Mouse (Mus musculus) heart, postnatal 0 days (tissue): ENCODE results near the gene Ddx39b. TPM values are rescaled to one million over a fixed set of nuclear protein-coding genes. Genes with fewer than 3 reads are reported as not detected.

Source experiments
- ATAC-seq: fragments of 200-750 bp; cut with Nextera tagmentation; 2 replicates; pipeline ENCODE4 v1.8.0; 2017; ENCODE audit warnings: low read depth, moderate number of reproducible peaks, moderate library complexity; ENCODE audit not compliant: insufficient read depth
- DNase-seq: peaks from one replicate; pipeline ENCODE4 v3.0.0-alpha.2; 2016; ENCODE audit warnings: low spot score
- H3K27ac ChIP-seq: fragments of 300-500 bp; sonication (generic); 2 replicates; pipeline ENCODE4 v1.5.1; 2014; ENCODE audit warnings: low read depth, mild to moderate bottlenecking
- H3K27me3 ChIP-seq: fragments of 300-500 bp; sonication (generic); 2 replicates; pipeline ENCODE4 v1.6.1; 2014; ENCODE audit warnings: low read length, mixed read lengths; ENCODE audit not compliant: control insufficient read depth, insufficient read depth
- H3K36me3 ChIP-seq: fragments of 300-500 bp; sonication (generic); replicated peaks from 2 replicates; pipeline ENCODE4 v1.6.1; 2014; ENCODE audit warnings: low read length, mixed read lengths; ENCODE audit not compliant: control insufficient read depth, insufficient read depth
- H3K4me1 ChIP-seq: fragments of 300-500 bp; sonication (generic); 2 replicates; pipeline ENCODE4 v1.6.1; 2014; ENCODE audit warnings: antibody characterized with exemption; ENCODE audit not compliant: control insufficient read depth, insufficient read depth
- H3K4me2 ChIP-seq: fragments of 300-500 bp; sonication (generic); 2 replicates; pipeline ENCODE4 v1.6.1; 2014; ENCODE audit warnings: low read depth, mild to moderate bottlenecking, low read length, moderate library complexity
- H3K4me3 ChIP-seq: fragments of 300-500 bp; sonication (generic); 2 replicates; pipeline ENCODE4 v1.5.1; 2014; ENCODE audit warnings: low read depth, low read length
- H3K9ac ChIP-seq: fragments of 300-500 bp; sonication (generic); replicated peaks from 2 replicates; pipeline ENCODE4 v1.6.1; 2014; ENCODE audit warnings: low read depth, low read length, mixed read lengths
- H3K9me3 ChIP-seq: fragments of 300-500 bp; sonication (generic); replicated peaks from 2 replicates; pipeline ENCODE4 v1.6.1; 2016; ENCODE audit warnings: low read length; ENCODE audit not compliant: control insufficient read depth
- CTCF ChIP-seq: IDR thresholded peaks from 2 replicates; pipeline ENCODE4 v1.5.1; 2016; ENCODE audit warnings: antibody characterized with exemption, control low read depth, low read depth
- EP300 ChIP-seq: IDR thresholded peaks from 2 replicates; pipeline ENCODE4 v1.6.1; 2016; ENCODE audit warnings: antibody characterized with exemption, low read depth
- WGBS: fragments of 180-500 bp; shearing (Covaris S2); extraction: QIAGEN DNeasy Blood & Tissue Kit; methylation state at CpG from one replicate; pipeline ENCODE4 v1.1.7; 2014; 5-methylcytosine and 5-hydroxymethylcytosine counted together
- polyA plus RNA-seq: library from polyadenylated mRNA; unstranded; fragments of >200 nt; fragmentation: Nextera tagmentation; extraction: Ambion mirVana; gene quantifications from 2 replicates; pipeline ENCODE4 v1.2.1, GENCODE M21; 2015
- total RNA-seq: library from RNA; depleted of rRNA; stranded (reverse); fragments of >200 nt; gene quantifications from 2 replicates; pipeline ENCODE4 v1.2.3, GENCODE M21; 2014; ENCODE audit warnings: low replicate concordance

The Ddx39b gene
- total and polyA plus RNA-seq, 2 experiments from 2014 or later: 131 to 162 TPM

DNA sequence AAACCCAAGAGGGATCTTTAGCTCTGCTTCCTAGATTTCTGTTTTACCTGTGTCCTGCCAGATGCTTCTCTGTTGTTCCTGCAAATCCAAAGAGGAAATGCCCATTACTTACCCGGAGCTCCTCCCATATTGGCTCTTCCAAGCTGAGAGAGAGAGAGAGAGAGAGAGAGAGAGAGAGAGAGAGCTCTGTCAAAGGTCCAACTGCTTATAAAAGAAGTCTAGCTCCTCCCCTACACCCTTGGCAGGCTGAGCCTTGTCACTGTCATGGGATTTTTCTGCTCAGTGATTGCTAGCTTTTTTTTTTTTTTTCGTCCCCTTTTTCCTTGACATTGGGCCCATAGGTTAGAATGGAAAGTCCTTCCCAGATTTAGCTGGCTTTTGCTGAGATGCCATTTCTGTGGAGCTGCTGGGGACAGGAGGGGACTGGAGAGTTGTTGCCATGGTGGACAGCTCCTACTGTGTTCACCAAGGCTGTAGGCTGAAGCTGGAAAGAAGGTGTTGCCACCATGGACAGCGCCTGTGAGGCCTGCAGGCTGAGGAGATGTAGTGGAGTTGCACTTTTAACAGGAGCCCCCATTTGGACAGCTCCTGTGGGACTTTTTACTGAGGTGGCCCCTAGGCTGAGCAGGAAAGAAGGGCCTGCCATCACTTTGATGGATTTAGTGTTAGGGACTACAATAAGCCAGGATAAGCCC, 28.3 kb downstream of the Ddx39b start:
- Histone ChIP-seq H3K27me3 (peaks cover 3% of the 10 kb centered on the region; the same call in 1 of the 2 replicates), H3K36me3 (no peaks in the 10 kb centered on the region), H3K9ac (no peak overlapping the region), H3K4me3 (no peak overlapping the region), H3K4me1 (no peaks in the 10 kb centered on the region), H3K9me3 (no peaks in the 10 kb centered on the region), H3K4me2 (no peak overlapping the region), H3K27ac (no peak overlapping the region)
- DNase-seq: peak; percentile 72
- WGBS: 23% methylated on average over 3 of the region's 3 CpGs
- ATAC-seq: peak; percentile 83
- TF ChIP-seq CTCF (no peak), EP300 (no peak)

DNA sequence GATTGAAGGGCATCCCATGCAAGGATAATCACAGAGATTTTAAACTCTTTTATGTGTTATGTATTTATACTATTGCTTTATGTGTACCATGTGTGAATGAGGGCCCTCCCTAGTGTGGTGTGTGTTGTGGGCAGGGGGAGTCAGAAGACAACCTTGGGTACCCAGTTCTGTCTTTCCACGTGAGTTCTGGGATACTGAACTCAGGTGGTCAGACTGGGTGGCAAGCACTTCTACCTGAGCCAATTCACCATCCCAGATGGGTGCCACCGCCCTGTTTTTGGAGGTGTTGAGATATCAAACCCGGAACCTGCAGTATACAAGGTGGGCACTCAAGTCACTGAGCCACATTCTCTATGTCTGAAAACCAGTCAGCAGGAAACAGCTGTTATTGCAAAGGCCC, 30.7 kb downstream of the Ddx39b start:
- Histone ChIP-seq H3K9me3 (no peaks in the 10 kb centered on the region), H3K9ac (no peak overlapping the region), H3K27me3 (peaks cover 26% of the 10 kb centered on the region), H3K4me2 (no peak overlapping the region), H3K4me3 (no peak overlapping the region), H3K27ac (no peak overlapping the region), H3K36me3 (no peaks in the 10 kb centered on the region), H3K4me1 (no peaks in the 10 kb centered on the region)
- TF ChIP-seq EP300 (no peak), CTCF (no peak)
- WGBS: 59% methylated on average over 3 of the region's 3 CpGs
- DNase-seq: no peak
- no peak for ATAC-seq

DNA sequence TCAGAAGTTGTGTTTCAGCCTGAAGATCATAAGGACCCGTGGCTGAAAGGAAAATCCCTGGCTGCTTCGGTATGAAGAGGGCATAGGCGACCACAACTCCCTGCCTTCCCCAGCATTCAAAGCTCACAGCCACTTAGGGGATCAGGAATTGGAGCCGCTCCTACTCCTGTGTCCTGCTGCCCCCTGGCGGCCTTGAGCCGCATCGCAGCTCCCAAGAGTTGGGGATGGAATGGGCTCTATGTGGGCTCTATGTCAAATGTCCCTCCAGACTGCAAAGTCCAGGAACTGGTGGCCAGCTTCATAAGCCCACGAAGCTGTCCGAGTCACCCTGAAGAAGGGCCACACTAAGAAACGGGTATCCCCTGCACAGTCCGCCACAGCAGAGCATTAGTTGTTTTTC, 33.2 kb downstream of the Ddx39b start:
- H3K27ac ChIP-seq: no peak overlapping the region
- 3% methylated on average over 11 of the region's 11 CpGs for WGBS
- ATAC-seq (peak; percentile 67), DNase-seq (peak; percentile 54)
- TF ChIP-seq EP300: no peak
- peak; percentile 93 for TF ChIP-seq CTCF
- H3K4me3 ChIP-seq: no peak overlapping the region
- H3K4me1 ChIP-seq: no peaks in the 10 kb centered on the region
- H3K36me3 ChIP-seq: no peaks in the 10 kb centered on the region
- H3K9me3 ChIP-seq: no peaks in the 10 kb centered on the region
- H3K9ac ChIP-seq: no peak overlapping the region
- peaks cover 30% of the 10 kb centered on the region for H3K27me3 ChIP-seq
- no peak overlapping the region for H3K4me2 ChIP-seq

DNA sequence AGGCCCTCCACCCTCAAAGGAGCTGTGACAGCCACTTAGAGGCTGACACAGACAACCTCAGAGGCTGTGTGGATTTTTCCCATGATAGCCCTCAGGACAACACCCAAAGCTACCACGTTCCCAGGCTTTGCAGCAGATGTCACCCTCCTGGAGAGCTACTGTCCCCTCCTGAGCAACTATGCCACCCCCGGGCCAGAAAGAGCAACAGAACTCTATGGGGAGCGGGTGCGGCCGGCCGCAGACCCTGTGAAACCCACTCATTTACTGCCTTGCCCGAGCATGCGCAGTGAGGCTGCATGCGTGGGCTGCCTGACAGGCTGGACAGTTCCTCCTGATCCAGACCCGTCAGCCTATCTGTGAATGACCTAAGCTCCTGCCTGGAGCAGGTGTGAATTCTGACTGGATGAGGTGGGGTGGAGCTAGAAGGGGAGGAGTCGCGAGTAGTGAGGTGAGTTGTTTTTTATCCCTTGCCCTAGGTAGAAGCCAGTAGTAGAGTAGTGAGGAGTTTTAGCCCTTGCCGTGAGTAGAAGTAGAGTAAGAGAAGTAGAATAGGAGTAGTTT, 34.8 kb downstream of the Ddx39b start:
- ATAC-seq (no peak), DNase-seq (no peak)
- H3K9me3 ChIP-seq: no peaks in the 10 kb centered on the region
- H3K4me3 ChIP-seq: no peak overlapping the region
- H3K4me2 ChIP-seq: no peak overlapping the region
- WGBS: 17% methylated on average over 13 of the region's 13 CpGs
- no peak overlapping the region for H3K9ac ChIP-seq
- H3K27ac ChIP-seq: no peak overlapping the region
- H3K27me3 ChIP-seq: peaks cover 30% of the 10 kb centered on the region
- no peak for TF ChIP-seq EP300
- no peak for TF ChIP-seq CTCF
- H3K4me1 ChIP-seq: no peaks in the 10 kb centered on the region
- no peaks in the 10 kb centered on the region for H3K36me3 ChIP-seq

DNA sequence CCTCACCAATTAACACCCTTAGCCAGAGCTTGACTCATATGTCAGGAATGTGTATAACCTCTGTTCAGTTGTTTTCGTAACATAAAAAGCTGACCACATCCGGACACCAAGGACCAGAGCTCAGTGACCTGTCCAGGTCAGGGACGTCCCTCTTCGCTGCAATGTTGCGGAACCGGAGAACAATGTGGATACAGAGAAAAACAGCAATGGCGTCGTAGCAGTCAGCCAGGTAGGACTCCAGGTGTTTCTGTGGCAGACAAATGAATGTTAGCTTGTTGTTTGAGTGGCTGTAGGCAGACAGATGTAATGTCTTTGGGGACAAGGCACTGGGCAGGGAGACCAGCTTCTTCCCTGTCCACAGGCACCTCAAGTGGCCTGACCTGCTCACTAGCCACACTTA, 36.5 kb downstream of the Ddx39b start:
- TF ChIP-seq EP300 (no peak), CTCF (no peak)
- H3K4me3 ChIP-seq: no peak overlapping the region
- no peak overlapping the region for H3K9ac ChIP-seq
- H3K4me2 ChIP-seq: no peak overlapping the region
- 75% methylated on average over 8 of the region's 8 CpGs for WGBS
- no peak for DNase-seq
- H3K9me3 ChIP-seq: no peaks in the 10 kb centered on the region
- H3K4me1 ChIP-seq: no peaks in the 10 kb centered on the region
- H3K27ac ChIP-seq: no peak overlapping the region
- no peak for ATAC-seq
- H3K36me3 ChIP-seq: no peaks in the 10 kb centered on the region
- peaks cover 30% of the 10 kb centered on the region for H3K27me3 ChIP-seq
